Mouse (Mus musculus) embryonic facial prominence, embryonic 15.5 days (tissue): Measurements from ENCODE around the gene Mkln1. TPM values are rescaled to one million over a fixed set of nuclear protein-coding genes. Genes with fewer than 3 reads are reported as not detected.
"Not testable (repeated sequence)": the region's sequence is repeated elsewhere in the genome, so short reads cannot be mapped to it uniquely, and the experiment has no call there.

ENCODE experiments used
- ATAC-seq: fragments of 200-750 bp; cut with Nextera tagmentation; 2 replicates; pipeline ENCODE4 v1.8.0; 2017; ENCODE audit warnings: low read depth, moderate TSS enrichment; ENCODE audit not compliant: insufficient number of reproducible peaks, low FRiP score, low TSS enrichment
- H3K27ac ChIP-seq: fragments of 300-500 bp; sonication (generic); replicated peaks from 2 replicates; pipeline ENCODE4 v1.5.1; 2015; ENCODE audit warnings: mild to moderate bottlenecking, inconsistent platforms
- H3K27me3 ChIP-seq: fragments of 300-500 bp; sonication (generic); 2 replicates; pipeline ENCODE4 v1.6.1; 2015; ENCODE audit warnings: inconsistent platforms
- H3K36me3 ChIP-seq: fragments of 300-500 bp; sonication (generic); 2 replicates; pipeline ENCODE4 v1.6.1; 2015; ENCODE audit warnings: mild to moderate bottlenecking, inconsistent platforms
- H3K4me1 ChIP-seq: fragments of 300-500 bp; sonication (generic); 2 replicates; pipeline ENCODE4 v1.6.1; 2015; ENCODE audit warnings: inconsistent platforms
- H3K4me2 ChIP-seq: fragments of 300-500 bp; sonication (generic); replicated peaks from 2 replicates; pipeline ENCODE4 v1.6.1; 2015; ENCODE audit warnings: mild to moderate bottlenecking, inconsistent platforms
- H3K4me3 ChIP-seq: fragments of 300-500 bp; sonication (generic); replicated peaks from 2 replicates; pipeline ENCODE4 v1.5.1; 2015; ENCODE audit warnings: mild to moderate bottlenecking, inconsistent platforms
- H3K9ac ChIP-seq: fragments of 300-500 bp; sonication (generic); 2 replicates; pipeline ENCODE4 v1.6.1; 2015; ENCODE audit warnings: inconsistent platforms
- H3K9me3 ChIP-seq: fragments of 300-500 bp; sonication (generic); replicated peaks from 2 replicates; pipeline ENCODE4 v1.6.1; 2016; ENCODE audit warnings: inconsistent platforms
- WGBS: fragments of 180-500 bp; shearing (Covaris S2); methylation state at CpG from one replicate; pipeline ENCODE4 v1.1.7; 2015; 5-methylcytosine and 5-hydroxymethylcytosine counted together
- polyA plus RNA-seq: library from polyadenylated mRNA; unstranded; fragments of >200 nt; fragmentation: Nextera tagmentation; extraction: Ambion mirVana; gene quantifications from 2 replicates; pipeline ENCODE4 v1.2.1, GENCODE M21; 2015

Gene Mkln1
- polyA plus RNA-seq, 1 experiment from 2014 or later = 175 TPM

- peaks cover 5% of the 10 kb centered on the region; the same call in 1 of the 2 replicates for H3K4me1 ChIP-seq
- H3K4me2 ChIP-seq = no peak overlapping the region
- H3K27me3 ChIP-seq = peaks cover 28% of the 10 kb centered on the region
- 63% methylated on average over 7 of the region's 7 CpGs for WGBS
- no peaks in the 10 kb centered on the region for H3K9me3 ChIP-seq
- ATAC-seq = no peak
- H3K9ac ChIP-seq = no peak overlapping the region
- H3K36me3 ChIP-seq = no peaks in the 10 kb centered on the region
- no peak overlapping the region for H3K4me3 ChIP-seq
- no peak overlapping the region for H3K27ac ChIP-seq
Measured at GRCm38 (mm10) chr6:31556460-31557100, 158.0 kb downstream of the Mkln1 start.

- ATAC-seq = no peak
- peaks cover 64% of the 10 kb centered on the region for H3K27me3 ChIP-seq
- no peak overlapping the region for H3K27ac ChIP-seq
- WGBS = 13% methylated on average over 13 of the region's 13 CpGs
- H3K4me3 ChIP-seq = no peak overlapping the region
- no peak overlapping the region for H3K9ac ChIP-seq
- no peak overlapping the region for H3K4me2 ChIP-seq
- H3K4me1 ChIP-seq = peaks cover 31% of the 10 kb centered on the region
- H3K36me3 ChIP-seq = no peaks in the 10 kb centered on the region
- H3K9me3 ChIP-seq = no peaks in the 10 kb centered on the region
Measured at GRCm38 (mm10) chr6:31560138-31560959, 161.8 kb downstream of the Mkln1 start.

- H3K9me3 ChIP-seq, H3K36me3 ChIP-seq, ATAC-seq, H3K9ac ChIP-seq, H3K27ac ChIP-seq: not testable (repeated sequence)
- H3K4me2 ChIP-seq = peak overlapping the region; percentile 97
- peaks cover 31% of the 10 kb centered on the region for H3K4me1 ChIP-seq
- peaks cover 72% of the 10 kb centered on the region for H3K27me3 ChIP-seq
- WGBS = 40% methylated on average over 3 of the region's 3 CpGs
- peak overlapping the region; percentile 62; the same call in 1 of the 2 replicates for H3K4me3 ChIP-seq
Measured at GRCm38 (mm10) chr6:31561948-31562347, 163.4 kb downstream of the Mkln1 start.

GRCm38 (mm10) chr6:31562371-31563080 is 164.0 kb downstream of the Mkln1 start:
- 6% methylated on average over 16 of the region's 16 CpGs for WGBS
- Histone ChIP-seq H3K9me3 (no peaks in the 10 kb centered on the region), H3K27ac (no peak overlapping the region), H3K4me1 (peaks cover 31% of the 10 kb centered on the region), H3K27me3 (peaks cover 72% of the 10 kb centered on the region), H3K4me3 (peak overlapping the region; percentile 62), H3K36me3 (no peaks in the 10 kb centered on the region), H3K4me2 (peak overlapping the region; percentile 97), H3K9ac (no peak overlapping the region)
- no peak for ATAC-seq

- no peak within 1 kb of the TSS for H3K27ac ChIP-seq
- H3K36me3 ChIP-seq = no peaks in the 10 kb centered on the region
- WGBS = under 1% methylated on average over 79 of the region's 91 CpGs
- H3K4me1 ChIP-seq = peaks cover 31% of the 10 kb centered on the region
- peak within 1 kb of the TSS; percentile 37 for H3K9ac ChIP-seq
- H3K9me3 ChIP-seq = no peaks in the 10 kb centered on the region
- H3K27me3 ChIP-seq = peaks cover 74% of the 10 kb centered on the region
- peak within 1 kb of the TSS; percentile 62 for H3K4me3 ChIP-seq
- ATAC-seq = peak; percentile 84
- peak within 1 kb of the TSS; percentile 97 for H3K4me2 ChIP-seq
Measured at GRCm38 (mm10) chr6:31563235-31564181, 165.0 kb downstream of the Mkln1 start, which contains the start of gene Podxl. Gene Podxl, minus strand, starts transcription at chr6:31563981.

- H3K4me3 ChIP-seq = peak overlapping the region; percentile 62
- peaks cover 68% of the 10 kb centered on the region for H3K27me3 ChIP-seq
- H3K27ac ChIP-seq = no peak overlapping the region
- H3K9me3 ChIP-seq = no peaks in the 10 kb centered on the region
- ATAC-seq = no peak; the same call in 1 of the 2 replicates
- H3K4me2 ChIP-seq = peak overlapping the region; percentile 97
- peak overlapping the region; percentile 37; the same call in 1 of the 2 replicates for H3K9ac ChIP-seq
- peaks cover 31% of the 10 kb centered on the region for H3K4me1 ChIP-seq
- under 1% methylated on average over 18 of the region's 18 CpGs for WGBS
- H3K36me3 ChIP-seq = no peaks in the 10 kb centered on the region
Measured at GRCm38 (mm10) chr6:31564182-31564531, 165.6 kb downstream of the Mkln1 start.

- WGBS = 3% methylated on average over 17 of the region's 17 CpGs
- no peak for ATAC-seq
- no peaks in the 10 kb centered on the region for H3K9me3 ChIP-seq
- H3K4me1 ChIP-seq = peaks cover 31% of the 10 kb centered on the region
- peak overlapping the region; percentile 62 for H3K4me3 ChIP-seq
- H3K4me2 ChIP-seq = peak overlapping the region; percentile 97
- no peaks in the 10 kb centered on the region for H3K36me3 ChIP-seq
- H3K9ac ChIP-seq = no peak overlapping the region
- H3K27ac ChIP-seq = no peak overlapping the region
- peaks cover 68% of the 10 kb centered on the region for H3K27me3 ChIP-seq
Measured at GRCm38 (mm10) chr6:31564901-31565391, 166.4 kb downstream of the Mkln1 start.

Other genes starting within 250 kb of the Mkln1 start
- gene Podxl, start 165.2 kb downstream of the Mkln1 start, polyA plus RNA-seq = 8.4 and 8.5 TPM in 2 replicates